Mouse (Mus musculus) spleen, postnatal 10 days (tissue): ENCODE measurements at regions not wholly inside any gene's neighbourhood (a gene's known extent, or its start where the extent isn't known, plus 50 kb on each side); places are given as distances from the start of the nearest gene placed in this dataset.

ENCODE experiments used
- DNase-seq, 2 experiments: peaks; one replicate each; pipeline ENCODE4 v3.0.0; 2021 to 2022; ENCODE audit warnings: low spot score in 2 of 2

- peak in 1 of 2 experiments; percentile 41 for DNase-seq
Measured at GRCm38 (mm10) chr4:62755237-62755900, 195.7 kb downstream of the Rgs3 start.

- no peak for DNase-seq
Measured at GRCm38 (mm10) chr4:62756721-62757206, 197.1 kb downstream of the Rgs3 start.

- DNase-seq, result no peak
Measured at GRCm38 (mm10) chr4:62760748-62761604, 201.3 kb downstream of the Rgs3 start.

GRCm38 (mm10) chr4:62761672-62762071 is 202.0 kb downstream of the Rgs3 start:
- peak; percentile 55 to 82 for DNase-seq

- DNase-seq, result peak; percentile 37 to 81
Measured at GRCm38 (mm10) chr4:62763990-62764389, 201.4 kb upstream of the Zfp618 start.

- DNase-seq, result no peak
Measured at GRCm38 (mm10) chr4:62769469-62770234, 195.7 kb upstream of the Zfp618 start.

GRCm38 (mm10) chr4:62775005-62775609 is 190.3 kb upstream of the Zfp618 start:
- no peak for DNase-seq

- no peak for DNase-seq
Measured at GRCm38 (mm10) chr4:62776881-62777280, 188.5 kb upstream of the Zfp618 start.

- DNase-seq, result peak in 1 of 2 experiments; percentile 29
Measured at GRCm38 (mm10) chr4:62777436-62777835, 187.9 kb upstream of the Zfp618 start.

GRCm38 (mm10) chr4:62778621-62779020 is 186.8 kb upstream of the Zfp618 start:
- no peak for DNase-seq

- DNase-seq, result peak; percentile 67 to 90
Measured at GRCm38 (mm10) chr4:62780409-62780808, 185.0 kb upstream of the Zfp618 start.

- no peak for DNase-seq
Measured at GRCm38 (mm10) chr4:62780837-62781236, 184.5 kb upstream of the Zfp618 start.

- DNase-seq, result no peak
Measured at GRCm38 (mm10) chr4:62781309-62781800, 184.0 kb upstream of the Zfp618 start.

GRCm38 (mm10) chr4:62785711-62786110 is 179.7 kb upstream of the Zfp618 start:
- no peak for DNase-seq

GRCm38 (mm10) chr4:62789696-62790095 is 175.7 kb upstream of the Zfp618 start:
- DNase-seq, result no peak

- DNase-seq, result no peak
Measured at GRCm38 (mm10) chr4:62793582-62793981, 171.8 kb upstream of the Zfp618 start.

GRCm38 (mm10) chr4:62795538-62795937 is 169.8 kb upstream of the Zfp618 start:
- DNase-seq, result no peak

GRCm38 (mm10) chr4:62799923-62800322 is 165.4 kb upstream of the Zfp618 start:
- no peak for DNase-seq

- no peak for DNase-seq
Measured at GRCm38 (mm10) chr4:62805841-62806240, 159.5 kb upstream of the Zfp618 start.

- DNase-seq, result no peak
Measured at GRCm38 (mm10) chr4:62806786-62807185, 158.6 kb upstream of the Zfp618 start.

GRCm38 (mm10) chr4:62807926-62808552 is 157.3 kb upstream of the Zfp618 start:
- no peak for DNase-seq
